Mouse (Mus musculus) erythroblast, embryonic 14.5 days (primary cell): ENCODE data around the gene F5.

Experiments used
- GATA1 ChIP-seq: IDR thresholded peaks from 2 replicates; pipeline ENCODE4 v1.6.1; 2012; ENCODE audit warnings: low read length, inconsistent platforms, mixed read lengths
- TAL1 ChIP-seq: IDR thresholded peaks from 3 replicates; pipeline ENCODE4 v1.6.1; 2012; ENCODE audit warnings: low read length, inconsistent platforms, mixed read lengths

- TF ChIP-seq GATA1 (no peak), TAL1 (no peak)
These were observed 63.5 kb downstream of the F5 start for GRCm38 (mm10) chr1:164215097-164215496.
